Mouse (Mus musculus) thymus, adult 2 months (tissue): ENCODE data around the gene Mia.

Experiments used
- CTCF ChIP-seq: fragments of 200-500 bp; IDR thresholded peaks from 2 replicates; pipeline ENCODE4 v1.5.1; 2012; ENCODE audit warnings: mild to moderate bottlenecking, control low read depth, low read length, moderate library complexity, borderline replicate concordance; ENCODE audit not compliant: control insufficient read depth, poor library complexity, insufficient read depth; ENCODE audit errors: extremely low read depth
- POLR2A ChIP-seq: fragments of 200-500 bp; IDR thresholded peaks from 2 replicates; pipeline ENCODE4 v1.6.1; 2012; ENCODE audit warnings: mild to moderate bottlenecking, low read length, control low read depth, moderate library complexity; ENCODE audit not compliant: control insufficient read depth, poor library complexity, insufficient read depth; ENCODE audit errors: extremely low read depth

DNA sequence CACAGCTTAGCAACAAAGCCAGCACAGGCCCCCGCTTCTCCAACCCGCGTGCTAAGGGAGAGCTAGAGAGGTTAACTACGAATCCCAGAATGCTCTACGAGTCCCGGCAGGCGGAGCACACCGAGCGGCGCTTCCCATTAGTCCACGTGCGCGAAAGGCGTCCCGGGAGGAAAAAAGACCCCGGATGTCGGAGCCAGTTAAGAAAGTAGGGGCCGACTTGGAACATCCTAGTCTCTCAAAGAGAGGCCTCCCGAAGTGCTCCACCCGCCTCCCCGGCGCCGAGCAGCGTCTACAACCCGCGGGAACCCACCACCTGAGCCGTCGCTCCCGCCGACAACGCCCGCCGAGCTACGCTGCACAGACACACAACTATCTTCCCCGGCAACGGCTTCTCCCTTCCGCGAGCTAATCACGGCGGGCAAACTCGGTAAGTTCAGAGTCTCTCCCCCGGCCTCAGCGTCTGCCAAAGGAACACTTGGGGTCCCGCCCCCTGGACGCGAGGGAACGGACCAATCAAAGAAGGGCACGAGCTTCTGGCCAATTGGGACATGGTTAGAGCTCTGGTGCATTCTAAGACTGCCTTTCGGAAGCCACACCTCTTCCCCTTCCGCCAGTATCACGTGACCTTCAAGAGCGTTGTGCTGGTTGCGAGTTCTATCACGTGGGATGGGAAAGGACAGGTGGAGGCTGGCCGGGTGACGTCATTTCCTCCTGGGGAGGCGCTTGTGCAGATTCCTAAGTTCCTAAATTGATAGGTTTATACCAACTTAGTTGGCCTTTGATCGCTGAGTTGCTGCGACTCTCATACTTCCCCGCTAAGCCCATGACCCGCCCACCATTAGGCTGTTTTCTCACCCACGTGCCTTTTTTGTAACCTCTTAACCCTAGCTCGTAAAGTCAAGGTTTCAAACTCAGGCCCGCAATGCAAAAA lies 15.0 kb upstream of the Mia start, which contains the start of the genes BC024978 and Snrpa:
- TF ChIP-seq POLR2A = peak; percentile 60
- 0 out of 2 replicates have a peak, but pooled peaks have one; percentile 39 for TF ChIP-seq CTCF
